Mouse (Mus musculus) liver, adult 2 months (tissue): Measurements from ENCODE around the gene Olfr1368. TPM values are rescaled to one million over a fixed set of nuclear protein-coding genes. Genes with fewer than 3 reads are reported as not detected.
"Not testable (repeated sequence)": the region's sequence is repeated elsewhere in the genome, so short reads cannot be mapped to it uniquely, and the experiment has no call there.

Experiments
- DNase-seq: peaks from one replicate; pipeline ENCODE4 v3.0.0-alpha.2; 2011; ENCODE audit warnings: low read depth, low spot score; ENCODE audit errors: extremely low read depth
- H3K27ac ChIP-seq: fragments of 200-500 bp; replicated peaks from 2 replicates; pipeline ENCODE4 v1.5.1; 2012; ENCODE audit warnings: low read depth, mild to moderate bottlenecking, control low read depth, inconsistent platforms, low read length; ENCODE audit not compliant: insufficient read depth
- H3K27me3 ChIP-seq: fragments of 200-500 bp; 2 replicates; pipeline ENCODE4 v1.6.1; 2012; ENCODE audit warnings: mild to moderate bottlenecking, moderate library complexity, low read length, inconsistent platforms; ENCODE audit not compliant: control insufficient read depth, insufficient read depth
- H3K36me3 ChIP-seq: fragments of 200-500 bp; 2 replicates; pipeline ENCODE4 v1.6.1; 2012; ENCODE audit warnings: low read length, inconsistent platforms; ENCODE audit not compliant: control insufficient read depth, insufficient read depth
- H3K4me1 ChIP-seq: fragments of 200-500 bp; 2 replicates; pipeline ENCODE4 v1.6.1; 2011; ENCODE audit warnings: low read length; ENCODE audit not compliant: control insufficient read depth, insufficient read depth
- H3K4me3 ChIP-seq: fragments of 200-500 bp; 2 replicates; pipeline ENCODE4 v1.5.1; 2011; ENCODE audit warnings: low read depth, mild to moderate bottlenecking, control low read depth, low read length, moderate library complexity; ENCODE audit not compliant: insufficient read depth
- H3K79me2 ChIP-seq: fragments of 200-500 bp; 2 replicates; pipeline ENCODE4 v1.6.1; 2012; ENCODE audit warnings: inconsistent platforms, mild to moderate bottlenecking, low read length, moderate library complexity; ENCODE audit not compliant: control insufficient read depth, insufficient read depth
- H3K9ac ChIP-seq: fragments of 200-500 bp; 2 replicates; pipeline ENCODE4 v1.6.1; 2012; ENCODE audit warnings: low read depth, mild to moderate bottlenecking, control low read depth, inconsistent platforms, low read length
- CTCF ChIP-seq: fragments of 200-500 bp; IDR thresholded peaks from 2 replicates; pipeline ENCODE4 v1.5.1; 2011; ENCODE audit warnings: low read depth, low read length, control low read depth
- POLR2A ChIP-seq: fragments of 200-500 bp; IDR thresholded peaks from 2 replicates; pipeline ENCODE4 v1.6.1; 2011; ENCODE audit warnings: low read length, control low read depth; ENCODE audit not compliant: insufficient read depth; ENCODE audit errors: extremely low read depth
- WGBS: fragments of 180-500 bp; shearing (Covaris S2); methylation state at CpG from one replicate; pipeline ENCODE4 v1.1.7; 2018; 5-methylcytosine and 5-hydroxymethylcytosine counted together
- polyA plus RNA-seq: library from polyadenylated mRNA; depleted of rRNA; stranded (reverse); fragments of >200 nt; gene quantifications from 2 replicates; pipeline ENCODE4 v1.2.3, GENCODE M21; 2012; rRNA removed
- total RNA-seq: library from RNA; depleted of rRNA; stranded (reverse); fragments of >200 nt; gene quantifications from 2 replicates; pipeline ENCODE4 v1.2.3, GENCODE M21; 2014; rRNA removed

Gene Olfr1368
- total and polyA plus RNA-seq, 2 experiments = not detected

GRCm38 (mm10) chr13:21114121-21114520 lies 31.5 kb downstream of the Olfr1368 start:
- no peak for TF ChIP-seq POLR2A
- no peak for TF ChIP-seq CTCF
- WGBS = 68% methylated on average over 4 of the region's 4 CpGs
- no peak overlapping the region for H3K9ac ChIP-seq
- H3K36me3 ChIP-seq = no peaks in the 10 kb centered on the region
- no peaks in the 10 kb centered on the region for H3K27me3 ChIP-seq
- H3K4me1 ChIP-seq = no peaks in the 10 kb centered on the region
- H3K4me3 ChIP-seq = no peak overlapping the region
- no peaks in the 10 kb centered on the region for H3K79me2 ChIP-seq
- no peak overlapping the region for H3K27ac ChIP-seq
- no peak for DNase-seq

DNA sequence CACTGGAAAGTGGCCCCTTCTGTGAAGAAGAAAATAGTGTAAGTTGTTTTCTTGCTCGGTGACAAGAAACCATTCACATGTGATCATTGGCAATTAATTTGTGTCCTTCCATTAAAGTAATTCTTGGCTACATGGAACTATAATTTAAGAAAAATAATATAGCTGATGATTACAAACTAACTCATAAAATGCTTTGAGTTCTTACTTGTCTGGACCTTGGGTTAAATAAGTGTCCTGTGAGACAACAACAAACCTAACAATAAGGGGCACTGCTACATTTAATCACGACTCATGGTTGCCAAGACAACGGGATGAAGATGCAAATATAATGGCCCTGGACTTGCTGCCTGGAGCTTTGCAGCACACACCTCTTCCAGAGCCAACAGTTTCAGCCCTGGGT lies 34.5 kb downstream of the Olfr1368 start, which contains the start of gene Olfr1369-ps1:
Olfr1369-ps1 (plus strand) TSS at position 301 of the 400 bp plus-strand sequence.
- WGBS = 71% methylated on average over 3 of the region's 3 CpGs
- H3K36me3 ChIP-seq, H3K79me2 ChIP-seq, H3K9ac ChIP-seq, DNase-seq, H3K27me3 ChIP-seq, H3K4me3 ChIP-seq, H3K27ac ChIP-seq, H3K4me1 ChIP-seq: not testable (repeated sequence)

DNA sequence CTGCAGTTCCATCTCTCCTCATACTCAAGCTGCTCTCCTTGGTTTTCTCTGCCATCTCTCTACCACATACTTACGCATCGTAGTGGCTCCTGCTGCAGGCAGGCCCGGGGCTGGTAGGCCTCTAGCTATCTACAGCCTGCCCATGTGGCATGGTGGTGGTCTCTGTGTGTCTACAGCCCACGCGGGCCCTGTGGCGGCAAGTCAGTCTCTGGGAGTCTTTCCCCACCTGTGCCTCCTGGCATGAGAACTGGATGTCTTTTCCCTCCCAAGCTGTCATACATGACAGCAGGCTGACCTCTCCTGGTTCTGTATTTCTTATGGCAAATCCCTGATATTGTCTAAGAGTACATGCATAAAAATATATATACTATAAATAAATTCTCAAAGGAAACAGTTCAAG lies 35.2 kb downstream of the Olfr1368 start:
- H3K4me1 ChIP-seq = no peaks in the 10 kb centered on the region
- no peak overlapping the region for H3K27ac ChIP-seq
- no peaks in the 10 kb centered on the region for H3K36me3 ChIP-seq
- H3K27me3 ChIP-seq = no peaks in the 10 kb centered on the region
- no peak overlapping the region for H3K9ac ChIP-seq
- H3K4me3 ChIP-seq = no peak overlapping the region
- no peak for DNase-seq
- no peaks in the 10 kb centered on the region for H3K79me2 ChIP-seq
- no peak for TF ChIP-seq CTCF
- 91% methylated on average over 6 of the region's 6 CpGs for WGBS

DNA sequence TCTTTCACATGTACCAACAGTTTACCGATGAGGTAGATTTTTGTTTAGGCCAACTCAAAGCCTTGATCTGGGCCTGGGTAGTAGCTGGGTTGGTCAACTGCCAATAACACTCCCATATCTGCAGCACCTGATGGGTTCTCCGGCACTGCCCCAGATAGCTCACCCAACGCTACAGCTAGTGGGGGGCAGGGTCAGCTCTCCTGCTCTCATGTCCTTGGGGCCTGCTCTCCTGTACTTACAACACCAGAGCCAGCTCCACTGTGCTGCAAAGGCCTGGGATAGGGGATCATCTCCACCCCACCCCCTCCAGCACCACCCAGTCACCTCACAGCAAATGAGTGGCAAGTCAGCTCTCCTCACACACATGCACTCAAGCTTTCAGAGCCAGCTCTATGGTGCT lies 35.9 kb downstream of the Olfr1368 start:
- no peak for TF ChIP-seq CTCF
- no peak for TF ChIP-seq POLR2A
- DNase-seq = no peak
- Histone ChIP-seq H3K4me3 (no peak overlapping the region), H3K27ac (no peak overlapping the region), H3K27me3 (no peaks in the 10 kb centered on the region), H3K79me2 (no peaks in the 10 kb centered on the region), H3K4me1 (no peaks in the 10 kb centered on the region), H3K36me3 (no peaks in the 10 kb centered on the region), H3K9ac (no peak overlapping the region)
- WGBS = 90% methylated on average over 3 of the region's 3 CpGs

Other genes with a start within 250 kb of the Olfr1368 start
- gene Olfr1370, start 70.9 kb downstream of the Olfr1368 start, total RNA-seq = not detected in 2 replicates
- not detected in 2 replicates for gene Olfr1370, start 70.9 kb downstream of the Olfr1368 start, polyA plus RNA-seq
- gene Olfr1369-ps1, start 34.4 kb downstream of the Olfr1368 start, total RNA-seq = not detected in 2 replicates
- not detected in 2 replicates for gene Olfr1369-ps1, start 34.4 kb downstream of the Olfr1368 start, polyA plus RNA-seq
- gene Olfr263, start 16.2 kb downstream of the Olfr1368 start, total RNA-seq = not detected in 2 replicates
- not detected in 2 replicates for gene Olfr263, start 16.2 kb downstream of the Olfr1368 start, polyA plus RNA-seq
- gene Trim27, start 33.6 kb upstream of the Olfr1368 start, total RNA-seq = 9.4 and 16.4 TPM in 2 replicates
- gene Trim27, start 33.6 kb upstream of the Olfr1368 start, polyA plus RNA-seq = 33.9 and 39.5 TPM in 2 replicates
- gene Gpx5, start 146.9 kb upstream of the Olfr1368 start, total RNA-seq = not detected in 2 replicates
- gene Gpx5, start 146.9 kb upstream of the Olfr1368 start, polyA plus RNA-seq = not detected in 2 replicates
- 0.27 and 1.0 TPM in 2 replicates for gene Gpx6, start 166.3 kb upstream of the Olfr1368 start, total RNA-seq
- gene Gpx6, start 166.3 kb upstream of the Olfr1368 start, polyA plus RNA-seq = 0.55 and 0.70 TPM in 2 replicates
- gene Olfr1367, start 201.0 kb upstream of the Olfr1368 start, total RNA-seq = not detected in 2 replicates
- gene Olfr1367, start 201.0 kb upstream of the Olfr1368 start, polyA plus RNA-seq = not detected in 2 replicates
- gene Zscan12, start 217.0 kb upstream of the Olfr1368 start, total RNA-seq = 5.4 and 6.0 TPM in 2 replicates
- gene Zscan12, start 217.0 kb upstream of the Olfr1368 start, polyA plus RNA-seq = 1.0 and 1.2 TPM in 2 replicates